Mouse (Mus musculus): ENCODE results near the gene Zfp667.

- TF ChIP-seq POLR2A (IDR thresholded peaks at IDR 0.05; ENCODE audit: borderline replicate concordance, low read depth, low read length), result no peak
- TF ChIP-seq CTCF (IDR thresholded peaks at IDR 0.05; ENCODE audit: low read depth, low read length), result no peak; the same call in 1 of the 2 replicates
These were observed 2.8 kb upstream of the Zfp667 start for GRCm38 (mm10) chr7:6283451-6284075.
